Mouse (Mus musculus) MEL (cell line): ENCODE measurements around the gene Gm7075.

Experiments
- CTCF ChIP-seq, 3 experiments: IDR thresholded peaks in 2 of 3; conservative IDR thresholded peaks in 1 of 3; 2 replicates each; pipeline ENCODE4 v1.5.1; 2011 to 2012; ENCODE audit warnings: low read length in 3 of 3, low read depth in 2 of 3, mild to moderate bottlenecking in 2 of 3, improper control_type of control experiment in 1 of 3, inconsistent platforms in 1 of 3, mixed read lengths in 1 of 3, moderate library complexity in 1 of 3; ENCODE audit not compliant: control insufficient read depth in 1 of 3, insufficient read depth in 1 of 3, poor library complexity in 1 of 3, severe bottlenecking in 1 of 3
- ELF1 ChIP-seq: IDR thresholded peaks from 2 replicates; pipeline ENCODE4 v1.6.1; 2014; ENCODE audit warnings: low read depth, mild to moderate bottlenecking, inconsistent platforms, low read length, improper control_type of control experiment, moderate library complexity
- EP300 ChIP-seq, 2 experiments: IDR thresholded peaks; 2 replicates each; pipeline ENCODE4 v1.6.1; 2011; ENCODE audit warnings: improper control_type of control experiment in 2 of 2, low read length in 2 of 2, low read depth in 1 of 2, mild to moderate bottlenecking in 1 of 2
- GATA1 ChIP-seq: IDR thresholded peaks from 2 replicates; pipeline ENCODE4 v1.6.1; 2011; ENCODE audit warnings: low read depth, low read length, improper control_type of control experiment
- HCFC1 ChIP-seq: IDR thresholded peaks from 2 replicates; pipeline ENCODE4 v1.6.1; 2012; ENCODE audit warnings: low read depth, mild to moderate bottlenecking, inconsistent platforms, low read length, improper control_type of control experiment, moderate library complexity
- JUND ChIP-seq: IDR thresholded peaks from 2 replicates; pipeline ENCODE4 v1.6.1; 2011; ENCODE audit warnings: low read depth, mild to moderate bottlenecking, improper control_type of control experiment, low read length
- POLR2A ChIP-seq, 2 experiments: IDR thresholded peaks; 2 replicates each; pipeline ENCODE4 v1.6.1; 2011 to 2012; ENCODE audit warnings: low read length in 2 of 2, mild to moderate bottlenecking in 2 of 2, control low read depth in 1 of 2, improper control_type of control experiment in 1 of 2, low read depth in 1 of 2, moderate library complexity in 1 of 2; ENCODE audit not compliant: control insufficient read depth in 1 of 2, insufficient read depth in 1 of 2, poor library complexity in 1 of 2
- USF1 ChIP-seq: IDR thresholded peaks from 2 replicates; pipeline ENCODE4 v1.6.1; 2014; ENCODE audit warnings: low read depth, mild to moderate bottlenecking, inconsistent platforms, low read length, improper control_type of control experiment, moderate library complexity
- ZC3H11A ChIP-seq: IDR thresholded peaks from 2 replicates; pipeline ENCODE4 v1.6.1; 2012; ENCODE audit warnings: low read depth, mild to moderate bottlenecking, inconsistent platforms, low read length, improper control_type of control experiment

GRCm38 (mm10) chr10:63427146-63427545, 5.6 kb upstream of the Gm7075 start:
- TF ChIP-seq GATA1 = no peak
- no peak for TF ChIP-seq POLR2A (IDR thresholded peaks at IDR 0.05; ENCODE audit: control insufficient read depth in 1 of 2, insufficient read depth in 1 of 2, low read depth in 1 of 2, low read length in 2 of 2, poor library complexity in 1 of 2)
- no peak for TF ChIP-seq ELF1
- TF ChIP-seq ZC3H11A = no peak
- TF ChIP-seq HCFC1 = no peak
- no peak for TF ChIP-seq USF1
- no peak for TF ChIP-seq JUND
- no peak for TF ChIP-seq CTCF (IDR thresholded peaks at IDR 0.05 in 2 of 3, conservative IDR thresholded peaks at IDR 0.05 in 1 of 3; ENCODE audit: control insufficient read depth in 1 of 3, insufficient read depth in 1 of 3, low read depth in 2 of 3, low read length in 3 of 3, poor library complexity in 1 of 3, severe bottlenecking in 1 of 3)
- no peak for TF ChIP-seq EP300 (IDR thresholded peaks at IDR 0.05; ENCODE audit: low read depth in 1 of 2, low read length in 2 of 2)
